Mouse (Mus musculus) neural tube, embryonic 12.5 days (tissue): ENCODE measurements at regions not wholly inside any gene's neighbourhood (a gene's known extent, or its start where the extent isn't known, plus 50 kb on each side); places are given as distances from the start of the nearest gene placed in this dataset.

Experiments used
- ATAC-seq: fragments of 200-750 bp; cut with Nextera tagmentation; 2 replicates; pipeline ENCODE4 v1.8.0; 2017; ENCODE audit warnings: low read depth, mild to moderate bottlenecking, moderate TSS enrichment, moderate library complexity; ENCODE audit not compliant: low FRiP score
- H3K27ac ChIP-seq: fragments of 300-500 bp; sonication (generic); 2 replicates; pipeline ENCODE4 v1.5.1; 2016
- H3K27me3 ChIP-seq: fragments of 300-500 bp; sonication (generic); replicated peaks from 2 replicates; pipeline ENCODE4 v1.6.1; 2016; ENCODE audit warnings: mild to moderate bottlenecking
- H3K36me3 ChIP-seq: fragments of 300-500 bp; sonication (generic); 2 replicates; pipeline ENCODE4 v1.6.1; 2016; ENCODE audit warnings: mild to moderate bottlenecking
- H3K4me1 ChIP-seq: fragments of 300-500 bp; sonication (generic); 2 replicates; pipeline ENCODE4 v1.6.1; 2016
- H3K4me2 ChIP-seq: fragments of 300-500 bp; sonication (generic); replicated peaks from 2 replicates; pipeline ENCODE4 v1.6.1; 2016; ENCODE audit warnings: mild to moderate bottlenecking
- H3K4me3 ChIP-seq: fragments of 300-500 bp; sonication (generic); 2 replicates; pipeline ENCODE4 v1.5.1; 2016
- H3K9ac ChIP-seq: fragments of 300-500 bp; sonication (generic); 2 replicates; pipeline ENCODE4 v1.6.1; 2016; ENCODE audit warnings: mild to moderate bottlenecking
- H3K9me3 ChIP-seq: fragments of 300-500 bp; sonication (generic); 2 replicates; pipeline ENCODE4 v1.6.1; 2016; ENCODE audit warnings: mild to moderate bottlenecking
- WGBS: fragments of 180-500 bp; shearing (Covaris S2); methylation state at CpG from one replicate; pipeline ENCODE4 v1.1.7; 2016; 5-methylcytosine and 5-hydroxymethylcytosine counted together

DNA sequence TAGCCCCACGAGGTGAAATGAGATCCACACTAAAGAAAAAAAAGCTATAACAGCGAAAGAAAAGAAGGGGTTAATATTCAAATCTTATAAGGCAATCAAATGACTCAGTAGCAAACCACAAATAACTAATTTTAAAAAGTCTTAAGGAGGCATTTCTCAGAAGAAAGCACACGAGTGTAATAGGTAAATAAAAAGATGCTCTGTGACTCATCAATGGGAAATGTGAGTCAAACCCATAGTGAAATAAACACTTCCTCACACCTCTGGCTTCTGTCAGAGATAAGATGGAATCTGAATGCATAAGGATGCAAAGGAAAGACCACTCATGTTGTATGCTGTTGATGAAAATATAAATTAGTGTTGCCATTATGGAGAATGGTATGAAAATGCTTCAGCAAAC is 337.1 kb upstream of the Acvr2a start:
- ATAC-seq: no peak
- WGBS: 67% methylated on average over 3 of the region's 3 CpGs
- H3K27ac ChIP-seq: no peak overlapping the region
- H3K4me1 ChIP-seq: peaks cover 19% of the 10 kb centered on the region
- H3K27me3 ChIP-seq: no peaks in the 10 kb centered on the region
- H3K36me3 ChIP-seq: no peaks in the 10 kb centered on the region
- no peak overlapping the region for H3K4me3 ChIP-seq
- H3K4me2 ChIP-seq: no peak overlapping the region
- H3K9ac ChIP-seq: no peak overlapping the region
- H3K9me3 ChIP-seq: no peaks in the 10 kb centered on the region

DNA sequence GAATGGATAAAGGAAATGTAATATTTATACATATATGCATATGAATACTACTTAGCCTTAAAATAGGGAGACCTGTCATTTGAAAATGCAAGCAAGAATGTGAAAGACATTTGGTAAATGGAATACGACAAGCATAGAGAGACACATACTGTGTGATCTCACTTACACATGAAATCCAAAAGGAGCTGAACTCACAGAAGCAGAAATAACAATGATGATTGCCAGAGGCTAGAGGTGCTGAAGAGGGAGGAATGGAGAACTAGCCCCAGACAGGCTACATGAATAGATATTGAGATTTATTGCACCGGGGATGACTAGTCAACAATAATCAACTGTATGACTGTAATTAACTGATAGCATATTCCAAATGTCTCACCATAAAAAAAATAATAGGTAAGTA is 336.6 kb upstream of the Acvr2a start:
- Histone ChIP-seq H3K9me3 (no peaks in the 10 kb centered on the region), H3K36me3 (no peaks in the 10 kb centered on the region), H3K4me1 (peaks cover 19% of the 10 kb centered on the region), H3K4me3 (no peak overlapping the region), H3K9ac (no peak overlapping the region), H3K27me3 (no peaks in the 10 kb centered on the region), H3K4me2 (no peak overlapping the region), H3K27ac (no peak overlapping the region)
- WGBS: 69% methylated on average over 2 of the region's 2 CpGs
- no peak for ATAC-seq

- Histone ChIP-seq H3K4me3 (no peak overlapping the region), H3K27me3 (no peaks in the 10 kb centered on the region), H3K27ac (no peak overlapping the region), H3K4me2 (no peak overlapping the region), H3K9ac (no peak overlapping the region), H3K4me1 (peaks cover 19% of the 10 kb centered on the region), H3K9me3 (no peaks in the 10 kb centered on the region), H3K36me3 (no peaks in the 10 kb centered on the region)
- WGBS: 90% methylated on average over 1 of the region's 1 CpGs
- ATAC-seq: no peak
Measured at GRCm38 (mm10) chr2:48479601-48480000, 334.3 kb upstream of the Acvr2a start.

DNA sequence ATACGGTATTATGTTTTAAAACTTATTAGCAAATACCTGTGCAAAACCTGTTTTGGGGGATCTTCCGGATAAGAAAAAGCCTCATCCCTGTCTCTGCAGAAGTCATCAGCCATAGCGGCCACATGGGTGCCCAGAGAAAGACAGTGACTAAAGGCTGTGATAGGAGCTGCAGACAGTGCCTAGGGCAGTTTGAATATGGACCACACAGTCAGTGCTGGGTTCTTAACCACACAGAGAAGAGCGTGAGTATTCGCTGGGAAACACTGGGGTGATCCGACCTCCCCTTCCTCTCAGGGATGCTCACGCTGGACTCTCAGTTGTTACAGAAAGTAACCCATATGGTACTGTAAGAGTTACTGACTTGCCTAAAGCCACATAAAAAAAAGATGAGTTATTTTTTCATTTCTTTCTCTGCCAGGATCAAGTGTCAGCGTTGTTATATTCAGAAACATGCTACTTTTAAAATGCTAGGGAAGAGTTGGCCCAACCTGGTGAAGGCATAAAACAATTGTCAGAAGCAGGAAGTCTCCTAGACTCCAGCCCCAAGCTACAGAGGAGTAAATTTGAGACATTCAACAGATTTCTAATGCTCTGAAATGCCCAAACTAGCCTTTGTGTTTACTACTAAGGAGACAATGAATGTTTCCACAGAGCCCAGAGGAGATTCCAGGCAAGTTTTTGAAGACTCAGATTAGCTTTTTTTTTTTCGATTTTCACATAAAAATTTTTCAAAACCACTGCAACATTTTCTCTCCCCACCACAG is 333.3 kb upstream of the Acvr2a start:
- Histone ChIP-seq H3K4me2 (peak overlapping the region; percentile 18; the same call in 1 of the 2 replicates), H3K9ac (no peak overlapping the region), H3K4me1 (peaks cover 19% of the 10 kb centered on the region), H3K27ac (peak overlapping the region; percentile 27; the same call in 1 of the 2 replicates), H3K9me3 (no peaks in the 10 kb centered on the region), H3K4me3 (no peak overlapping the region), H3K27me3 (no peaks in the 10 kb centered on the region), H3K36me3 (no peaks in the 10 kb centered on the region)
- 43% methylated on average over 9 of the region's 9 CpGs for WGBS
- peak; percentile 46 for ATAC-seq

GRCm38 (mm10) chr2:48481209-48481742 is 332.6 kb upstream of the Acvr2a start:
- Histone ChIP-seq H3K4me2 (peak overlapping the region; percentile 18), H3K27ac (0 out of 2 replicates have a peak overlapping the region, but pooled peaks have one; percentile 15), H3K9me3 (no peaks in the 10 kb centered on the region), H3K36me3 (no peaks in the 10 kb centered on the region), H3K4me1 (peaks cover 19% of the 10 kb centered on the region), H3K27me3 (no peaks in the 10 kb centered on the region), H3K4me3 (no peak overlapping the region), H3K9ac (no peak overlapping the region)
- WGBS: 7% methylated on average over 12 of the region's 12 CpGs
- ATAC-seq: peak; percentile 94

GRCm38 (mm10) chr2:48493574-48493973 is 320.3 kb upstream of the Acvr2a start:
- H3K27me3 ChIP-seq: no peaks in the 10 kb centered on the region
- H3K36me3 ChIP-seq: no peaks in the 10 kb centered on the region
- H3K9ac ChIP-seq: no peak overlapping the region
- 76% methylated on average over 3 of the region's 3 CpGs for WGBS
- H3K9me3 ChIP-seq: no peaks in the 10 kb centered on the region
- ATAC-seq: no peak
- H3K4me1 ChIP-seq: no peaks in the 10 kb centered on the region
- no peak overlapping the region for H3K4me2 ChIP-seq
- no peak overlapping the region for H3K27ac ChIP-seq
- H3K4me3 ChIP-seq: no peak overlapping the region

DNA sequence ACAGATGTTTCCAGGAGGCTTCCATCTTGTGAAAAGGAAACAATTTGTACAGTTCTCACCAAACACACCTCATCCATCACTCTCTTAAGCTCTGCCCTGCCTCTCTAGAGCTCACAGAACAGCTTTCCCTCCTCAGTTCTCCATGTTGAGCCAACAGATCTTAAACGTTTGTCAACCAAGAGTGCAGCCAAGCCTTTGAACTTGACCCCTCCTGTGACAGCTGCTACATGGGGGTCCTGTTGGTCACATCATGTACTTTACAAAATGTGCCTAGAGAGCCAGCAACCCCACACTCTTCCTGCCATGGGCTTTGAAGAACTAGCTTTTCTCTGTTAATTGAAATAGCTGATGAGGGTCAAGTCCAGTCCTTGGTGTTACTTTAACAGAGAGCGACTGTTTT is 319.8 kb upstream of the Acvr2a start:
- H3K9me3 ChIP-seq: no peaks in the 10 kb centered on the region
- H3K36me3 ChIP-seq: no peaks in the 10 kb centered on the region
- ATAC-seq: no peak
- no peaks in the 10 kb centered on the region for H3K27me3 ChIP-seq
- H3K4me2 ChIP-seq: no peak overlapping the region
- no peak overlapping the region for H3K27ac ChIP-seq
- H3K4me1 ChIP-seq: no peaks in the 10 kb centered on the region
- 42% methylated on average over 2 of the region's 2 CpGs for WGBS
- H3K4me3 ChIP-seq: no peak overlapping the region
- H3K9ac ChIP-seq: no peak overlapping the region

- Histone ChIP-seq H3K27me3 (no peaks in the 10 kb centered on the region), H3K9me3 (no peaks in the 10 kb centered on the region), H3K36me3 (no peaks in the 10 kb centered on the region), H3K4me1 (no peaks in the 10 kb centered on the region), H3K9ac (no peak overlapping the region), H3K4me3 (no peak overlapping the region), H3K27ac (no peak overlapping the region), H3K4me2 (no peak overlapping the region)
- ATAC-seq: no peak
- WGBS: 90% methylated on average over 3 of the region's 3 CpGs
Measured at GRCm38 (mm10) chr2:48494632-48495031, 319.3 kb upstream of the Acvr2a start.

GRCm38 (mm10) chr2:48498047-48498723 is 315.7 kb upstream of the Acvr2a start:
- Histone ChIP-seq H3K4me3 (no peak overlapping the region), H3K4me1 (no peaks in the 10 kb centered on the region), H3K4me2 (no peak overlapping the region), H3K27me3 (no peaks in the 10 kb centered on the region), H3K9me3 (no peaks in the 10 kb centered on the region), H3K27ac (no peak overlapping the region), H3K9ac (no peak overlapping the region), H3K36me3 (no peaks in the 10 kb centered on the region)
- ATAC-seq: no peak
- WGBS: 97% methylated on average over 5 of the region's 5 CpGs

GRCm38 (mm10) chr2:48499396-48499795 is 314.5 kb upstream of the Acvr2a start:
- H3K4me3 ChIP-seq: no peak overlapping the region
- H3K4me2 ChIP-seq: no peak overlapping the region
- H3K9me3 ChIP-seq: no peaks in the 10 kb centered on the region
- no peak overlapping the region for H3K9ac ChIP-seq
- no peaks in the 10 kb centered on the region for H3K36me3 ChIP-seq
- WGBS: 87% methylated on average over 6 of the region's 6 CpGs
- no peaks in the 10 kb centered on the region for H3K4me1 ChIP-seq
- H3K27me3 ChIP-seq: no peaks in the 10 kb centered on the region
- no peak for ATAC-seq
- no peak overlapping the region for H3K27ac ChIP-seq

GRCm38 (mm10) chr2:48501387-48501786 is 312.5 kb upstream of the Acvr2a start:
- ATAC-seq: no peak
- Histone ChIP-seq H3K27me3 (no peaks in the 10 kb centered on the region), H3K27ac (no peak overlapping the region), H3K9ac (no peak overlapping the region), H3K4me3 (no peak overlapping the region), H3K9me3 (no peaks in the 10 kb centered on the region), H3K4me1 (no peaks in the 10 kb centered on the region), H3K4me2 (no peak overlapping the region), H3K36me3 (no peaks in the 10 kb centered on the region)
- 70% methylated on average over 2 of the region's 2 CpGs for WGBS

GRCm38 (mm10) chr2:48513848-48514247 is 300.1 kb upstream of the Acvr2a start:
- Histone ChIP-seq H3K9me3 (no peaks in the 10 kb centered on the region), H3K4me1 (no peaks in the 10 kb centered on the region), H3K4me3 (no peak overlapping the region), H3K27me3 (no peaks in the 10 kb centered on the region), H3K4me2 (no peak overlapping the region), H3K9ac (no peak overlapping the region), H3K27ac (no peak overlapping the region), H3K36me3 (no peaks in the 10 kb centered on the region)
- ATAC-seq: no peak
